Mouse (Mus musculus) stomach, embryonic 16.5 days (tissue): ENCODE measurements around the gene Gm20489. TPM values are rescaled to one million over a fixed set of nuclear protein-coding genes. Genes with fewer than 3 reads are reported as not detected.

Source experiments
- ATAC-seq: fragments of 200-750 bp; cut with Nextera tagmentation; 2 replicates; pipeline ENCODE4 v1.8.0; 2017; ENCODE audit warnings: moderate number of reproducible peaks, moderate TSS enrichment; ENCODE audit not compliant: insufficient read depth, low FRiP score
- H3K27ac ChIP-seq: fragments of 300-500 bp; sonication (generic); 2 replicates; pipeline ENCODE4 v1.5.1; 2014; ENCODE audit warnings: low read length
- H3K27me3 ChIP-seq: fragments of 300-500 bp; sonication (generic); 2 replicates; pipeline ENCODE4 v1.6.1; 2014; ENCODE audit warnings: low read length, control low read depth, mixed read lengths; ENCODE audit not compliant: control insufficient read depth, insufficient read depth
- H3K36me3 ChIP-seq: fragments of 300-500 bp; sonication (generic); 2 replicates; pipeline ENCODE4 v1.6.1; 2014; ENCODE audit warnings: low read length; ENCODE audit not compliant: control insufficient read depth, insufficient read depth
- H3K4me1 ChIP-seq: fragments of 300-500 bp; sonication (generic); 2 replicates; pipeline ENCODE4 v1.6.1; 2014; ENCODE audit warnings: low read length, control low read depth, mixed read lengths; ENCODE audit not compliant: control insufficient read depth, insufficient read depth
- H3K4me2 ChIP-seq: fragments of 300-500 bp; sonication (generic); 2 replicates; pipeline ENCODE4 v1.6.1; 2014; ENCODE audit warnings: low read depth, low read length, mixed read lengths
- H3K4me3 ChIP-seq: fragments of 300-500 bp; sonication (generic); replicated peaks from 2 replicates; pipeline ENCODE4 v1.5.1; 2014; ENCODE audit warnings: mild to moderate bottlenecking, low read length
- H3K9ac ChIP-seq: fragments of 300-500 bp; sonication (generic); 2 replicates; pipeline ENCODE4 v1.6.1; 2014; ENCODE audit warnings: low read length
- H3K9me3 ChIP-seq: fragments of 300-500 bp; sonication (generic); replicated peaks from 2 replicates; pipeline ENCODE4 v1.6.1; 2016; ENCODE audit warnings: low read length, control low read depth; ENCODE audit not compliant: control insufficient read depth
- WGBS: fragments of 180-500 bp; shearing (Covaris S2); extraction: QIAGEN DNeasy Blood & Tissue Kit; methylation state at CpG from one replicate; pipeline ENCODE4 v1.1.7; 2014; 5-methylcytosine and 5-hydroxymethylcytosine counted together
- polyA plus RNA-seq: library from polyadenylated mRNA; unstranded; fragments of >200 nt; fragmentation: Nextera tagmentation; extraction: Ambion mirVana; gene quantifications from 2 replicates; pipeline ENCODE4 v1.2.1, GENCODE M21; 2015

Gm20489 gene
- polyA plus RNA-seq, 1 experiment from 2014 or later = not detected

GRCm38 (mm10) chrX:101268025-101268754, 633 bp downstream of the Gm20489 start, which contains the start of gene Il2rg:
Il2rg (minus strand) TSS chrX:101268255.
- H3K4me2 ChIP-seq = no peak within 1 kb of the TSS
- no peaks in the 10 kb centered on the region for H3K36me3 ChIP-seq
- no peak within 1 kb of the TSS for H3K9ac ChIP-seq
- H3K4me3 ChIP-seq = no peak within 1 kb of the TSS
- H3K27ac ChIP-seq = no peak within 1 kb of the TSS
- H3K9me3 ChIP-seq = no peaks in the 10 kb centered on the region
- 46% methylated on average over 5 of the region's 5 CpGs for WGBS
- no peaks in the 10 kb centered on the region for H3K4me1 ChIP-seq
- H3K27me3 ChIP-seq = peaks cover 6% of the 10 kb centered on the region; the same call in 1 of the 2 replicates
- no peak; the same call in 1 of the 2 replicates for ATAC-seq

GRCm38 (mm10) chrX:101266631-101267030, 2.2 kb downstream of the Gm20489 start:
- Histone ChIP-seq H3K4me3 (no peak overlapping the region), H3K9ac (no peak overlapping the region), H3K9me3 (no peaks in the 10 kb centered on the region), H3K4me2 (no peak overlapping the region), H3K36me3 (no peaks in the 10 kb centered on the region), H3K27ac (no peak overlapping the region), H3K4me1 (no peaks in the 10 kb centered on the region), H3K27me3 (peaks cover 6% of the 10 kb centered on the region; the same call in 1 of the 2 replicates)
- no peak for ATAC-seq
- WGBS = 84% methylated on average over 6 of the region's 6 CpGs

GRCm38 (mm10) chrX:101263892-101264291, 4.9 kb downstream of the Gm20489 start, which contains the start of gene Gm614:
Gm614 (minus strand) TSS chrX:101263992.
- H3K27ac ChIP-seq = no peak within 1 kb of the TSS
- no peak within 1 kb of the TSS for H3K4me3 ChIP-seq
- no peaks in the 10 kb centered on the region for H3K36me3 ChIP-seq
- no peaks in the 10 kb centered on the region for H3K9me3 ChIP-seq
- H3K4me2 ChIP-seq = no peak within 1 kb of the TSS
- peaks cover 6% of the 10 kb centered on the region; the same call in 1 of the 2 replicates for H3K27me3 ChIP-seq
- no peaks in the 10 kb centered on the region for H3K4me1 ChIP-seq
- ATAC-seq = no peak
- WGBS = 77% methylated on average over 1 of the region's 1 CpGs
- no peak within 1 kb of the TSS for H3K9ac ChIP-seq

- Histone ChIP-seq H3K4me1 (no peaks in the 10 kb centered on the region), H3K27ac (peak overlapping the region; percentile 32; the same call in 1 of the 2 replicates), H3K9me3 (no peaks in the 10 kb centered on the region), H3K4me2 (no peak overlapping the region), H3K4me3 (no peak overlapping the region), H3K9ac (no peak overlapping the region), H3K36me3 (no peaks in the 10 kb centered on the region), H3K27me3 (no peaks in the 10 kb centered on the region; the same call in 1 of the 2 replicates)
- peak; percentile 76 for ATAC-seq
- 32% methylated on average over 12 of the region's 13 CpGs for WGBS
Observed at GRCm38 (mm10) chrX:101260441-101261325, 8.1 kb downstream of the Gm20489 start.

GRCm38 (mm10) chrX:101256603-101257002, 12.2 kb downstream of the Gm20489 start:
- no peaks in the 10 kb centered on the region; the same call in 1 of the 2 replicates for H3K27me3 ChIP-seq
- 73% methylated on average over 13 of the region's 13 CpGs for WGBS
- H3K9ac ChIP-seq = no peak overlapping the region
- no peak overlapping the region for H3K27ac ChIP-seq
- no peaks in the 10 kb centered on the region for H3K9me3 ChIP-seq
- no peaks in the 10 kb centered on the region for H3K36me3 ChIP-seq
- no peak overlapping the region for H3K4me3 ChIP-seq
- H3K4me1 ChIP-seq = no peaks in the 10 kb centered on the region
- H3K4me2 ChIP-seq = no peak overlapping the region
- ATAC-seq = no peak

GRCm38 (mm10) chrX:101254740-101255139, 14.1 kb downstream of the Gm20489 start:
- WGBS = 18% methylated on average over 26 of the region's 26 CpGs
- H3K27ac ChIP-seq = peak overlapping the region; percentile 42

GRCm38 (mm10) chrX:101253952-101254729, 14.7 kb downstream of the Gm20489 start, which contains the start of gene Foxo4:
Foxo4 (plus strand) TSS chrX:101254528.
- peak; percentile 91 for ATAC-seq
- Histone ChIP-seq H3K4me1 (no peaks in the 10 kb centered on the region), H3K27ac (peak within 1 kb of the TSS; percentile 42), H3K36me3 (no peaks in the 10 kb centered on the region), H3K9ac (peak within 1 kb of the TSS; percentile 72), H3K27me3 (no peaks in the 10 kb centered on the region; the same call in 1 of the 2 replicates), H3K4me3 (peak within 1 kb of the TSS; percentile 60), H3K9me3 (no peaks in the 10 kb centered on the region), H3K4me2 (peak within 1 kb of the TSS; percentile 61)
- WGBS = 13% methylated on average over 47 of the region's 47 CpGs

More at GRCm38 (mm10) chrX:101254740-101255139, 14.1 kb downstream of the Gm20489 start:
- ATAC-seq = peak; percentile 20; the same call in 1 of the 2 replicates
- no peaks in the 10 kb centered on the region for H3K9me3 ChIP-seq
- H3K36me3 ChIP-seq = no peaks in the 10 kb centered on the region
- no peaks in the 10 kb centered on the region; the same call in 1 of the 2 replicates for H3K27me3 ChIP-seq
- peak overlapping the region; percentile 61 for H3K4me2 ChIP-seq
- H3K4me1 ChIP-seq = no peaks in the 10 kb centered on the region
- peak overlapping the region; percentile 60 for H3K4me3 ChIP-seq
- peak overlapping the region; percentile 72 for H3K9ac ChIP-seq

GRCm38 (mm10) chrX:101245011-101245410, 23.8 kb downstream of the Gm20489 start:
- 35% methylated on average over 1 of the region's 1 CpGs for WGBS
- H3K9ac ChIP-seq = no peak overlapping the region

More at GRCm38 (mm10) chrX:101245011-101245410, 23.8 kb downstream of the Gm20489 start:
- ATAC-seq = no peak
- Histone ChIP-seq H3K9me3 (no peaks in the 10 kb centered on the region), H3K27me3 (no peaks in the 10 kb centered on the region), H3K27ac (no peak overlapping the region), H3K4me2 (no peak overlapping the region), H3K4me3 (no peak overlapping the region), H3K4me1 (no peaks in the 10 kb centered on the region), H3K36me3 (no peaks in the 10 kb centered on the region)
